Mouse (Mus musculus): ENCODE results near the gene Smg7. TPM values are rescaled to one million over a fixed set of nuclear protein-coding genes. Genes with fewer than 3 reads are reported as not detected.

Gene Smg7
- polyA plus RNA-seq, 1 experiment = 47.3 TPM

- no peaks in the 10 kb centered on the region for H3K27me3 ChIP-seq (ENCODE audit: control insufficient read depth, insufficient read depth, low read length)
- WGBS = 77% methylated on average over 3 of the region's 3 CpGs
- DNase-seq = no peak
These were observed 31.4 kb downstream of the Smg7 start for GRCm38 (mm10) chr1:152871031-152871430.

GRCm38 (mm10) chr1:152869901-152870300 is 32.5 kb downstream of the Smg7 start:
- TF ChIP-seq POLR2A (IDR thresholded peaks at IDR 0.05; ENCODE audit: borderline replicate concordance, insufficient read depth, low read length) = no peak
- TF ChIP-seq CTCF (IDR thresholded peaks at IDR 0.05; ENCODE audit: borderline replicate concordance, insufficient read depth, low read depth, low read length) = no peak

More at GRCm38 (mm10) chr1:152871031-152871430, 31.4 kb downstream of the Smg7 start:
- peaks cover 2% of the 10 kb centered on the region for H3K4me1 ChIP-seq (ENCODE audit: control insufficient read depth, insufficient read depth, low read length)
- no peak overlapping the region for H3K4me3 ChIP-seq (replicated peaks; ENCODE audit: insufficient read depth, low read depth, low read length)
- H3K27ac ChIP-seq (ENCODE audit: insufficient read depth, low read length) = no peak overlapping the region
- no peak for TF ChIP-seq CTCF (IDR thresholded peaks at IDR 0.05; ENCODE audit: borderline replicate concordance, insufficient read depth, low read depth, low read length)
- TF ChIP-seq POLR2A (IDR thresholded peaks at IDR 0.05; ENCODE audit: borderline replicate concordance, insufficient read depth, low read length) = no peak

GRCm38 (mm10) chr1:152846856-152847255 is 55.6 kb downstream of the Smg7 start:
- Histone ChIP-seq H3K4me3 (replicated peaks; ENCODE audit: insufficient read depth, low read depth, low read length) (no peak overlapping the region), H3K4me1 (ENCODE audit: control insufficient read depth, insufficient read depth, low read length) (no peaks in the 10 kb centered on the region), H3K27me3 (ENCODE audit: control insufficient read depth, insufficient read depth, low read length) (no peaks in the 10 kb centered on the region), H3K27ac (ENCODE audit: insufficient read depth, low read length) (no peak overlapping the region)
- WGBS = 79% methylated on average over 2 of the region's 2 CpGs
- TF ChIP-seq CTCF (IDR thresholded peaks at IDR 0.05; ENCODE audit: borderline replicate concordance, insufficient read depth, low read depth, low read length) (no peak), POLR2A (IDR thresholded peaks at IDR 0.05; ENCODE audit: borderline replicate concordance, insufficient read depth, low read length) (no peak)
- no peak for DNase-seq

More at GRCm38 (mm10) chr1:152869901-152870300, 32.5 kb downstream of the Smg7 start:
- no peak overlapping the region for H3K4me3 ChIP-seq (replicated peaks; ENCODE audit: insufficient read depth, low read depth, low read length)
- no peak overlapping the region for H3K27ac ChIP-seq (ENCODE audit: insufficient read depth, low read length)
- no peak for DNase-seq
- 90% methylated on average over 6 of the region's 6 CpGs for WGBS
- H3K4me1 ChIP-seq (ENCODE audit: control insufficient read depth, insufficient read depth, low read length) = peaks cover 2% of the 10 kb centered on the region
- no peaks in the 10 kb centered on the region for H3K27me3 ChIP-seq (ENCODE audit: control insufficient read depth, insufficient read depth, low read length)

GRCm38 (mm10) chr1:152845211-152845730 is 57.2 kb downstream of the Smg7 start:
- H3K4me1 ChIP-seq (ENCODE audit: control insufficient read depth, insufficient read depth, low read length) = no peaks in the 10 kb centered on the region
- no peak overlapping the region for H3K27ac ChIP-seq (ENCODE audit: insufficient read depth, low read length)
- no peaks in the 10 kb centered on the region for H3K27me3 ChIP-seq (ENCODE audit: control insufficient read depth, insufficient read depth, low read length)
- DNase-seq = no peak
- 67% methylated on average over 3 of the region's 3 CpGs for WGBS
- TF ChIP-seq POLR2A (IDR thresholded peaks at IDR 0.05; ENCODE audit: borderline replicate concordance, insufficient read depth, low read length) = no peak
- no peak for TF ChIP-seq CTCF (IDR thresholded peaks at IDR 0.05; ENCODE audit: borderline replicate concordance, insufficient read depth, low read depth, low read length)
- no peak overlapping the region for H3K4me3 ChIP-seq (replicated peaks; ENCODE audit: insufficient read depth, low read depth, low read length)

GRCm38 (mm10) chr1:152844634-152845033 is 57.8 kb downstream of the Smg7 start:
- no peak overlapping the region for H3K27ac ChIP-seq (ENCODE audit: insufficient read depth, low read length)
- 96% methylated on average over 1 of the region's 1 CpGs for WGBS
- H3K4me1 ChIP-seq (ENCODE audit: control insufficient read depth, insufficient read depth, low read length) = no peaks in the 10 kb centered on the region
- TF ChIP-seq CTCF (IDR thresholded peaks at IDR 0.05; ENCODE audit: borderline replicate concordance, insufficient read depth, low read depth, low read length) (no peak), POLR2A (IDR thresholded peaks at IDR 0.05; ENCODE audit: borderline replicate concordance, insufficient read depth, low read length) (no peak)
- no peak overlapping the region for H3K4me3 ChIP-seq (replicated peaks; ENCODE audit: insufficient read depth, low read depth, low read length)
- no peaks in the 10 kb centered on the region for H3K27me3 ChIP-seq (ENCODE audit: control insufficient read depth, insufficient read depth, low read length)
- no peak for DNase-seq

GRCm38 (mm10) chr1:152841057-152841456 is 61.4 kb downstream of the Smg7 start:
- 92% methylated on average over 2 of the region's 2 CpGs for WGBS
- H3K4me3 ChIP-seq (replicated peaks; ENCODE audit: insufficient read depth, low read depth, low read length) = no peak overlapping the region
- H3K4me1 ChIP-seq (ENCODE audit: control insufficient read depth, insufficient read depth, low read length) = no peaks in the 10 kb centered on the region
- no peak for TF ChIP-seq POLR2A (IDR thresholded peaks at IDR 0.05; ENCODE audit: borderline replicate concordance, insufficient read depth, low read length)
- no peak for TF ChIP-seq CTCF (IDR thresholded peaks at IDR 0.05; ENCODE audit: borderline replicate concordance, insufficient read depth, low read depth, low read length)
- no peak overlapping the region for H3K27ac ChIP-seq (ENCODE audit: insufficient read depth, low read length)
- no peaks in the 10 kb centered on the region for H3K27me3 ChIP-seq (ENCODE audit: control insufficient read depth, insufficient read depth, low read length)
- no peak for DNase-seq

- DNase-seq = no peak
- Histone ChIP-seq H3K4me3 (replicated peaks; ENCODE audit: insufficient read depth, low read depth, low read length) (no peak overlapping the region), H3K27me3 (ENCODE audit: control insufficient read depth, insufficient read depth, low read length) (no peaks in the 10 kb centered on the region), H3K4me1 (ENCODE audit: control insufficient read depth, insufficient read depth, low read length) (no peaks in the 10 kb centered on the region), H3K27ac (ENCODE audit: insufficient read depth, low read length) (no peak overlapping the region)
- TF ChIP-seq CTCF (IDR thresholded peaks at IDR 0.05; ENCODE audit: borderline replicate concordance, insufficient read depth, low read depth, low read length) (no peak), POLR2A (IDR thresholded peaks at IDR 0.05; ENCODE audit: borderline replicate concordance, insufficient read depth, low read length) (no peak)
- WGBS = 87% methylated on average over 3 of the region's 3 CpGs
These were observed 62.1 kb downstream of the Smg7 start for GRCm38 (mm10) chr1:152840343-152840742.

GRCm38 (mm10) chr1:152838841-152839240 is 63.6 kb downstream of the Smg7 start:
- Histone ChIP-seq H3K27me3 (ENCODE audit: control insufficient read depth, insufficient read depth, low read length) (no peaks in the 10 kb centered on the region), H3K4me3 (replicated peaks; ENCODE audit: insufficient read depth, low read depth, low read length) (no peak overlapping the region), H3K4me1 (ENCODE audit: control insufficient read depth, insufficient read depth, low read length) (no peaks in the 10 kb centered on the region), H3K27ac (ENCODE audit: insufficient read depth, low read length) (no peak overlapping the region)
- DNase-seq = no peak
- TF ChIP-seq POLR2A (IDR thresholded peaks at IDR 0.05; ENCODE audit: borderline replicate concordance, insufficient read depth, low read length) (no peak), CTCF (IDR thresholded peaks at IDR 0.05; ENCODE audit: borderline replicate concordance, insufficient read depth, low read depth, low read length) (no peak)
- 82% methylated on average over 12 of the region's 12 CpGs for WGBS
